Mouse (Mus musculus): ENCODE measurements around the gene Psat1.

Psat1 gene

DNA sequence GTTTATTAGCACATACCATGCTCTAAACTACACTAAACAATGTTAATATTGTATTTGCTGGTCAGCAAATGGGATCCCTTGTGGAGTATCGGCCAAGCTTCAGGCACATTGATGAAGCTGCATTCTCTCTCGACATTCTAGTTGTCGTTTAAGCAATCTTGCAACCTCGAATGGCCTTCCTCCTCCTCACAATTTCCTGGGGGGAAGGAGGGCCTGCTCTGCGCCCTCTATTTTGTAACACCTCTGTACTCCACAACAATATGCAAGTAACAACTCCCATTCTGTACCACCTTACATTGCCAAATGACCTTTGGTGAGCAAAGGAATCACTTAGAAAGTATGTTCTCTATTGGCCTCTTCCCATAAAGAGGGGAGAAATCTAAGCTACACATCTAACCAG, 91.8 kb downstream of the Psat1 start:
- no peak for DNase-seq

Data from liver (tissue).